Mouse (Mus musculus) embryonic facial prominence, embryonic 15.5 days (tissue): Measurements from ENCODE around the gene Kdm3a. TPM values are rescaled to one million over a fixed set of nuclear protein-coding genes. Genes with fewer than 3 reads are reported as not detected.

Source experiments
- ATAC-seq: fragments of 200-750 bp; cut with Nextera tagmentation; 2 replicates; pipeline ENCODE4 v1.8.0; 2017; ENCODE audit warnings: low read depth, moderate TSS enrichment; ENCODE audit not compliant: insufficient number of reproducible peaks, low FRiP score, low TSS enrichment
- H3K27ac ChIP-seq: fragments of 300-500 bp; sonication (generic); replicated peaks from 2 replicates; pipeline ENCODE4 v1.5.1; 2015; ENCODE audit warnings: mild to moderate bottlenecking, inconsistent platforms
- H3K27me3 ChIP-seq: fragments of 300-500 bp; sonication (generic); 2 replicates; pipeline ENCODE4 v1.6.1; 2015; ENCODE audit warnings: inconsistent platforms
- H3K36me3 ChIP-seq: fragments of 300-500 bp; sonication (generic); 2 replicates; pipeline ENCODE4 v1.6.1; 2015; ENCODE audit warnings: mild to moderate bottlenecking, inconsistent platforms
- H3K4me1 ChIP-seq: fragments of 300-500 bp; sonication (generic); 2 replicates; pipeline ENCODE4 v1.6.1; 2015; ENCODE audit warnings: inconsistent platforms
- H3K4me2 ChIP-seq: fragments of 300-500 bp; sonication (generic); replicated peaks from 2 replicates; pipeline ENCODE4 v1.6.1; 2015; ENCODE audit warnings: mild to moderate bottlenecking, inconsistent platforms
- H3K4me3 ChIP-seq: fragments of 300-500 bp; sonication (generic); replicated peaks from 2 replicates; pipeline ENCODE4 v1.5.1; 2015; ENCODE audit warnings: mild to moderate bottlenecking, inconsistent platforms
- H3K9ac ChIP-seq: fragments of 300-500 bp; sonication (generic); 2 replicates; pipeline ENCODE4 v1.6.1; 2015; ENCODE audit warnings: inconsistent platforms
- H3K9me3 ChIP-seq: fragments of 300-500 bp; sonication (generic); replicated peaks from 2 replicates; pipeline ENCODE4 v1.6.1; 2016; ENCODE audit warnings: inconsistent platforms
- WGBS: fragments of 180-500 bp; shearing (Covaris S2); methylation state at CpG from one replicate; pipeline ENCODE4 v1.1.7; 2015; 5-methylcytosine and 5-hydroxymethylcytosine counted together
- polyA plus RNA-seq: library from polyadenylated mRNA; unstranded; fragments of >200 nt; fragmentation: Nextera tagmentation; extraction: Ambion mirVana; gene quantifications from 2 replicates; pipeline ENCODE4 v1.2.1, GENCODE M21; 2015

Kdm3a gene
- polyA plus RNA-seq, 1 experiment from 2014 or later, result 46.8 TPM

DNA sequence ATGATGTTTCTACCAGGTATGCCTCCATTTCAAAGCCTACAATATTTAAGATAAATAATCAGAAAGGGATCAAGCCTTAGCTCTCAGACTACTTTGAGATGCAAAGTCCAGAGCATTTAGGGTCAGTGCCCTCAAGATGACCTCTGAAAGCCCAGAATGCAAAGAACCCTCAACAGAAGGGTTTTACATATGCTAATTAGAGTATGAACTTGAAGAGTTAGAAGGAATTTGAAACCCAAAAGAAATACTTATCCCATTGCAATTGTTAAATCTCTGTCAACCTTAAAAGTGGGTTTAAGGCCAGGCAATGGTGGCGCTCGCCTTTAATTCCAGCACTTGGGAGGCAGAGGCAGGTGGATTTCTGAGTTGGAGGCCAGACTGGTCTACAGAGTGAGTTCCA is 6.8 kb downstream of the Kdm3a start:
- WGBS, result 92% methylated on average over 2 of the region's 2 CpGs
- no peak overlapping the region for H3K4me3 ChIP-seq

DNA sequence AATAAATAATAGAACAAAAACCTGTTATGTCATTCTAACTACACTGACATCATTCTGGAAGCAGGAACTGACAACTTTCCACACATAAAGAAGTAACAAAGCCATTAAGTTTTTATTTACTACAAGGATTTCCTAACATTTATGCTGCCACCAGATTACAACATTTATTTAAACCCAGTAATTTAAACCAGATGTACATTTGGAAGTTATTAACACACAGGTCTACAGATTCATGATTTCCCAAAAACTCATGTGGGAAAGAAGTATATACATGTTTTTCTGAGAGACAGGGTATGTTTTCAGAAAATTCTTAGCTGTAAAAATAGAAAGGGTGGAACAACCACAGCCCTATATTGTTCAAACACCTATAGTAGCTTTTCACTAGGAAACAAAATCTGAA is 8.1 kb downstream of the Kdm3a start:
- no peak for ATAC-seq
- Histone ChIP-seq H3K4me1 (peaks cover 12% of the 10 kb centered on the region), H3K27me3 (no peaks in the 10 kb centered on the region), H3K36me3 (peaks cover 51% of the 10 kb centered on the region), H3K27ac (no peak overlapping the region), H3K9ac (no peak overlapping the region), H3K4me2 (no peak overlapping the region), H3K9me3 (no peaks in the 10 kb centered on the region), H3K4me3 (no peak overlapping the region)

More for the DNA sequence above, 6.8 kb downstream of the Kdm3a start:
- no peak overlapping the region for H3K27ac ChIP-seq
- H3K36me3 ChIP-seq, result peaks cover 44% of the 10 kb centered on the region
- no peak for ATAC-seq
- H3K4me1 ChIP-seq, result peaks cover 22% of the 10 kb centered on the region
- no peak overlapping the region for H3K9ac ChIP-seq
- H3K9me3 ChIP-seq, result no peaks in the 10 kb centered on the region
- H3K4me2 ChIP-seq, result no peak overlapping the region
- no peaks in the 10 kb centered on the region for H3K27me3 ChIP-seq

DNA sequence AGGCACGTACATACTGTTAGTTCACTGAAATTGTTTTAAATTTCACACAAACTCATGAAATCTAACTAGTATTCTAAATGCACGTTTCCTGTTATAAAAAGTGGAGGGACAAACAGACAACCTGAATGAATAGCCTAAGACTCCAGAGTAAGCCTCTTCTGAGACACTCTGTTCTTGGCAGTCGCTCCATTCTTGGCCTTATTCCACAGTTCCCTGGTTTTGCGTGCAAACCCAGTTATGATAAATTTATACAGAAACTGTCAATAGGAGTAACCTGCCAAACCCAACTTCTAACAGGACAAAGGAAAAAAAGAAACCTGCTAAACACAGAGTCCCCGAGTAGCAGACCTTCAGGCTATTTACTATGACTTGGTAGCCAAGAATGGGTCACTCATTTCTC is 10.8 kb downstream of the Kdm3a start:
- no peak overlapping the region for H3K27ac ChIP-seq
- no peaks in the 10 kb centered on the region for H3K27me3 ChIP-seq
- no peak for ATAC-seq
- 70% methylated on average over 5 of the region's 5 CpGs for WGBS
- H3K36me3 ChIP-seq, result peaks cover 61% of the 10 kb centered on the region
- H3K9me3 ChIP-seq, result no peaks in the 10 kb centered on the region
- no peak overlapping the region for H3K9ac ChIP-seq
- H3K4me1 ChIP-seq, result peaks cover 7% of the 10 kb centered on the region
- H3K4me3 ChIP-seq, result no peak overlapping the region
- H3K4me2 ChIP-seq, result no peak overlapping the region

DNA sequence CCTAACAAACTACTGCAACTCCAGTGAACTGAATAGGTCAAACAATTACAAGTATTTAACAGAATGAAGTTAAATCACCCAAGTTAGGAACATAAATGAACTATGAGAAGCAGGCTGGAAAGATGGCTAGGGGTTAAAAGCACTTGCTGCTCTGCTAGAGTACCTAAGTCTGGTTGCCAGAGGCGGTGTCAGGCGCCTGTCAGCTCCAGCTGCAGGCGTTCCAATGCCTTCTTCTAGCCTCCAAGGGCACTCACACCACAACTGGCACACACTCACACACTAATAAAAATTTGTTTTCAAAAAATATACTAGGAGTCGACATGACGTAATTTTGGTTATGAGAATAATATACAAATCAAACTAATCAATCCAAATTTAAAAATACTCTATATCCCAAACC is 11.2 kb downstream of the Kdm3a start:
- H3K27ac ChIP-seq, result no peak overlapping the region
- ATAC-seq, result no peak
- H3K36me3 ChIP-seq, result peaks cover 61% of the 10 kb centered on the region
- no peak overlapping the region for H3K4me3 ChIP-seq
- no peak overlapping the region for H3K9ac ChIP-seq
- H3K27me3 ChIP-seq, result no peaks in the 10 kb centered on the region
- peaks cover 7% of the 10 kb centered on the region for H3K4me1 ChIP-seq
- no peaks in the 10 kb centered on the region for H3K9me3 ChIP-seq
- 79% methylated on average over 5 of the region's 5 CpGs for WGBS
- no peak overlapping the region for H3K4me2 ChIP-seq

DNA sequence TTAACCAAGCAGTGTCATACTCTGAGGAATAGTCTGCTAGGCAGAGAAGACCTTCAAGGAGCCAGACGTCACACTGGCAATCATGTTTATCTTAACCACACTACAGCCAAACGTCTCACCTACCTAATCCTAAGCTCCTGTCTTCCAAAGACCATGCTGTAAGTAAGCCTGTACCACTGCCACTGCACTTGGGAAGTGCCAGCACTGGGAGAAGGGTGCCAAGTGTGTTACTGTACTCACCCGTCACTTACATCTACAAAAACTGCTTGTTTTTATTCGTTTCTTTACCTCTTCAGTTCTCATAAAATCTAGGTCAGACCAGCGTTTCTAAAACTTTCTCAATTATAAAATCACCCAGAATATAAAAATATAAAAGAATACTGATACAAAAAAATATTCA is 15.8 kb downstream of the Kdm3a start:
- Histone ChIP-seq H3K36me3 (peaks cover 55% of the 10 kb centered on the region), H3K4me1 (peaks cover under 1% of the 10 kb centered on the region; the same call in 1 of the 2 replicates), H3K27me3 (no peaks in the 10 kb centered on the region), H3K9me3 (no peaks in the 10 kb centered on the region), H3K27ac (no peak overlapping the region), H3K4me3 (no peak overlapping the region), H3K4me2 (no peak overlapping the region), H3K9ac (no peak overlapping the region)
- WGBS, result 83% methylated on average over 5 of the region's 5 CpGs
- no peak for ATAC-seq

DNA sequence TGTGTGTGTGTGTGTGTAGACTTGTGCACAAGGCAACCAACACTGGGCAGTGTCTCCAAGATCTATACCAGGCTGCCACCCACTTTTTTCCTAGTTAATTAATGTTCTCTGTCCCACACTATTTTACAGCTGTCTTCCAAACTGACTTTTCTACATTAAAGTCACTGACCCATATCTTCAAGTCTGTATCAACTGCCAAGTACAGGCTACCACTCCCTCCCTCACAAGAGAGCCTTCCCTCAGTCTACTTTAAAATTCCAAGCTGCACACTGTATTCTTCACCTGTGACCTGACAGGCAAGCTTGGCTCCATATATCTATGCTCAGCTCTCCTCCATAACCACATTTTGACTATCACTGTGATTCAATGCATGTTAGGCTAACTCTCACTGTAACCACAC is 19.6 kb downstream of the Kdm3a start:
- H3K9ac ChIP-seq, result no peak overlapping the region
- no peaks in the 10 kb centered on the region for H3K9me3 ChIP-seq
- no peaks in the 10 kb centered on the region for H3K4me1 ChIP-seq
- ATAC-seq, result no peak
- no peak overlapping the region for H3K27ac ChIP-seq
- no peak overlapping the region for H3K4me3 ChIP-seq
- H3K4me2 ChIP-seq, result no peak overlapping the region
- peaks cover 66% of the 10 kb centered on the region for H3K36me3 ChIP-seq
- no peaks in the 10 kb centered on the region for H3K27me3 ChIP-seq

DNA sequence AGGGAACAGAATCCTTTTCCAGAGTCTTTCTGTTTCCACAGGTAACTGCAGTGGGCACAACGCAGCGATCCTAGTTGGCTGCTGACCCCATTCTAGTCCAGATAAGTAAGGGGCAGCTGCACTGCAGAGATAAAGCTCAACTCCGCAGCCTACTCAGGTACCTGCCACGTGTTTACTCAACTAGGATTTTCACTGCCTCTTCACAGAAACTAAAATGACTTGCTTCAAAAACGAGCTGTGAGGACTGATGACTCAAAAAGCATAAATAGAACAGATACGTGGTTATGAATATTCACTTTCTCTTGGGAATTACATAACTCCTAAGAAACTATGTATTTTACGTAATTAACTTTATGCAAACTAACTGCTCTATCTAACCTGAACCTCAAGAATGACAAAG is 22.8 kb downstream of the Kdm3a start:
- no peak overlapping the region for H3K27ac ChIP-seq
- H3K9ac ChIP-seq, result no peak overlapping the region
- H3K4me1 ChIP-seq, result no peaks in the 10 kb centered on the region
- no peak for ATAC-seq
- H3K36me3 ChIP-seq, result peaks cover 56% of the 10 kb centered on the region
- H3K4me2 ChIP-seq, result no peak overlapping the region
- H3K4me3 ChIP-seq, result no peak overlapping the region
- H3K9me3 ChIP-seq, result no peaks in the 10 kb centered on the region
- WGBS, result 86% methylated on average over 7 of the region's 7 CpGs
- H3K27me3 ChIP-seq, result no peaks in the 10 kb centered on the region

DNA sequence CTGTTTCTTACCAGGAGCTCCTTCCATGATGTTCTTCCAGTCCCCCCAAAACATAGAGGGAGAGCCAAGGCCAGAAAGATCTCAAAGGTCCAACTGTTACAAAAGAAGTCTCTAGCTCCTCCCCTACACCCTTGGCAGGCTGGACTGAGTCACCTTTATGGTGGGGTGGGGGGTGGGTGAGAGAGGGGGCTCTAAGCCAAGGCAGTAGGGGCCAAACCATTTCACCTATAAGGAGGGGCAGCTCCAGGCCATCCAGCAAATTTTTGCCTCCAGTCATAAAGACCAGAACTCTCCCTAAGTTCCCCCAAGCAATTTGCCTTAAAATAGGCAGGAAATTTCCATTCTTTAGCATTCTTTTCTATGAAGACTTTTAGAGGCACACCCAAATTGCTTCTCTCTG is 23.8 kb downstream of the Kdm3a start:
- H3K4me1 ChIP-seq, result no peaks in the 10 kb centered on the region
- H3K27ac ChIP-seq, result no peak overlapping the region
- no peak overlapping the region for H3K4me2 ChIP-seq
- no peaks in the 10 kb centered on the region for H3K27me3 ChIP-seq
- no peaks in the 10 kb centered on the region for H3K9me3 ChIP-seq
- peaks cover 63% of the 10 kb centered on the region for H3K36me3 ChIP-seq
- H3K9ac ChIP-seq, result no peak overlapping the region
- no peak overlapping the region for H3K4me3 ChIP-seq
- no peak for ATAC-seq

DNA sequence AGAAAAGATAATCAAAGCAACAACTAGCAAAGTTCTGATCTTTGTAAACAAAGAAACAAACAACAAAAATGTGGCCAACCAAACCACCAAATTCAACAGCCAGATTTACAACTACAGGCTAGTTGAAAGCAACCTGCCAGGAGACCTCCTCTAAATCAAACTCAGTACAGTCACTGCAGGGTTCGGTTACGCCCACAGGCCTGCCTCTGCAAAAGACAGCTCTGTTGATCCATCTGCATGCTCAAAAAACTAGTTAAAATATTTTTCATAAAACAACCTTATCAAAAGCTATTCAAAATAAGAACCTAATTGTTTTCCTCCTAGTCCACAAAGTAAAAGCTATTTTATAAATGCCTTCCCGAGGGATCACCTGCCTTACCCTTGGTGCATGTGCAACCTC is 25.0 kb downstream of the Kdm3a start:
- H3K9ac ChIP-seq, result no peak overlapping the region
- peaks cover 64% of the 10 kb centered on the region for H3K36me3 ChIP-seq
- H3K27me3 ChIP-seq, result no peaks in the 10 kb centered on the region
- WGBS, result 89% methylated on average over 3 of the region's 3 CpGs
- H3K4me3 ChIP-seq, result no peak overlapping the region
- no peaks in the 10 kb centered on the region for H3K9me3 ChIP-seq
- H3K4me2 ChIP-seq, result no peak overlapping the region
- no peak overlapping the region for H3K27ac ChIP-seq
- no peaks in the 10 kb centered on the region for H3K4me1 ChIP-seq
- ATAC-seq, result no peak

DNA sequence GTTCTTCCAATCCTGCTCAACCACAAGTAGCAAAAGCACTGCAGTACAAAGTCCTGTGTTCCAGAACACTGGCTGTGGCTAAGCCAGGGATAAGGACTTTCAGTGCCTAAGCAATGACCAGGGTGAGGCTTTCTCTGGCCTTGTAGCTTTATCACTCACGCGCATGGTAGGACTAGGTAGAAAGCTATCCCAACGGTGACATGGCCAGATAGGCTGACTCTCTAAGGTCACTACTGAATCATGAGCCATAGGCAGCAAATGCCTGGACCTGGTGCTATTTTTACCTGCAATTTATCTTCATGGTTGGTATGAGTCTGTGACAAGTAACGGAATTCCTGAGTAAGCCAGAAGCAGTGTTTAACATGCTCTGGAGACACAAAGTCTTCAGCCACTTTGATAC is 42.6 kb downstream of the Kdm3a start:
- no peak overlapping the region for H3K9ac ChIP-seq
- no peaks in the 10 kb centered on the region for H3K4me1 ChIP-seq
- H3K36me3 ChIP-seq, result peaks cover 72% of the 10 kb centered on the region

DNA sequence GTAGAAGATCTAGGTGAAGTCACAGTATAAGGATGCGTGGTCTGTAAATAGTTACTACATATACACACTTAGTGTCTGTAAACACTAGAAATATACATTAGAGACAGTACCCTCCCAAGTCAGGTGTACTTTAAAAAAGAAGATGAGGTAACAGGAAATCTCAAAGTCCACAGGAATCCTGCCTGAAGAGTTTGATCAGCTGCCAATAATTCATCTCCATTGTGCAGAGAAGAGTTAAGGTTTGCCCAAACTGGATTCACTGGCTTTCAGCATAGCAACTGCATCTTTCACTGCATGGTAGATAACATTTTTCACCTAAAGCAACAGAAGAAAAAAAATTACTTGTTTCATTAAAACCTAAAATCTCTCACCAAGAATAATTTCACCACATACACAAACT is 43.4 kb downstream of the Kdm3a start:
- H3K27ac ChIP-seq, result no peak overlapping the region
- no peak for ATAC-seq
- no peaks in the 10 kb centered on the region for H3K4me1 ChIP-seq
- H3K27me3 ChIP-seq, result no peaks in the 10 kb centered on the region
- peaks cover 66% of the 10 kb centered on the region for H3K36me3 ChIP-seq
- H3K4me3 ChIP-seq, result no peak overlapping the region
- WGBS, result 88% methylated on average over 1 of the region's 1 CpGs
- H3K9me3 ChIP-seq, result no peaks in the 10 kb centered on the region
- no peak overlapping the region for H3K9ac ChIP-seq
- no peak overlapping the region for H3K4me2 ChIP-seq

More for the DNA sequence above, 42.6 kb downstream of the Kdm3a start:
- ATAC-seq, result no peak
- H3K27ac ChIP-seq, result no peak overlapping the region
- no peak overlapping the region for H3K4me2 ChIP-seq
- H3K9me3 ChIP-seq, result no peaks in the 10 kb centered on the region
- WGBS, result 95% methylated on average over 4 of the region's 4 CpGs
- H3K27me3 ChIP-seq, result no peaks in the 10 kb centered on the region
- H3K4me3 ChIP-seq, result no peak overlapping the region

DNA sequence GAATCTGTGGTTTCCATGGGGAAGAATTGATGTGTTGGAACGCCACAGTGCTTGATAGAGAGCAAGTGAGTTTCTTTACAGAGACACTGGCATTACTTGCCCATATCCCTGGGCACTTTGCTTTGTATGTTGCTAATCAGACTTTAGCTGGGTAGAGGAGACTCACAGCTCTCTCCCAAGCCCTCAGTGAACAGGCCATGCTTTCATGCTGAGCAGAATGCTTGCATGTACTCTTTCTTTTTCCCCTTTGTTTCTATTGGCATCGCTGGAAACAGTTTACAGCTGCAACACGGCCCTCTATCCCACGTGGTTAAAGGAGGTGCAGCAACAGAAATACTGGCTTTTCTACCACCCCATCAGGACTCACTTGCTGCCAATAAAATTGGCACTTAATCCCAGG is 49.6 kb downstream of the Kdm3a start:
- H3K9ac ChIP-seq, result no peak overlapping the region
- H3K4me2 ChIP-seq, result no peak overlapping the region
- H3K4me1 ChIP-seq, result no peaks in the 10 kb centered on the region
- no peak overlapping the region for H3K4me3 ChIP-seq
- no peaks in the 10 kb centered on the region for H3K9me3 ChIP-seq
- H3K27ac ChIP-seq, result no peak overlapping the region
- 64% methylated on average over 4 of the region's 4 CpGs for WGBS
- peaks cover 40% of the 10 kb centered on the region for H3K36me3 ChIP-seq
- ATAC-seq, result no peak
- no peaks in the 10 kb centered on the region for H3K27me3 ChIP-seq
